Mouse (Mus musculus) thymus, postnatal 25 days (tissue): ENCODE results near the gene Gpr101.

Experiments
- DNase-seq: peaks from one replicate; pipeline ENCODE4 v3.0.0; 2022

Gene Gpr101

DNA sequence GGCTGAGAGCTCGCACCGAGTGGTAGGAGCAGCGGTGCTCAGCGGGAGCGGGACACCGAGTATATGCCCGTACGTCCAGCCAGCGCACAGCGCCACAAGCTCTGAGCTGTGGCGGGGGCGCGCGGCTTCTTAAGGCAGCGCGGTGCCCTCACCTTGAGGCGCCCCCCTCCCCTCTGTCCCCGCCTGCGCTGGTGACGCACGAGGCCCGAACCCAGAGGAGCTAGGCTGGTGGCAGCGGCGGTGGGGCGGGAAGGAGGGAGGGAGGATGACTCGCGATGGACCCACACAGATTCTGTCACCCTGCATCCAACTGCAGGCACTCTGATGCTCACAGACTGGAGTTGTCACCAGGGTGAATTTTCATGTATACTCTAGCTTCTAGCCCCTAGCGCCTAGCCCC lies at the start of gene Gpr101:
Gene Gpr101 (minus strand): TSS at position 124 of the 400 bp plus-strand sequence.
- no peak for DNase-seq

DNA sequence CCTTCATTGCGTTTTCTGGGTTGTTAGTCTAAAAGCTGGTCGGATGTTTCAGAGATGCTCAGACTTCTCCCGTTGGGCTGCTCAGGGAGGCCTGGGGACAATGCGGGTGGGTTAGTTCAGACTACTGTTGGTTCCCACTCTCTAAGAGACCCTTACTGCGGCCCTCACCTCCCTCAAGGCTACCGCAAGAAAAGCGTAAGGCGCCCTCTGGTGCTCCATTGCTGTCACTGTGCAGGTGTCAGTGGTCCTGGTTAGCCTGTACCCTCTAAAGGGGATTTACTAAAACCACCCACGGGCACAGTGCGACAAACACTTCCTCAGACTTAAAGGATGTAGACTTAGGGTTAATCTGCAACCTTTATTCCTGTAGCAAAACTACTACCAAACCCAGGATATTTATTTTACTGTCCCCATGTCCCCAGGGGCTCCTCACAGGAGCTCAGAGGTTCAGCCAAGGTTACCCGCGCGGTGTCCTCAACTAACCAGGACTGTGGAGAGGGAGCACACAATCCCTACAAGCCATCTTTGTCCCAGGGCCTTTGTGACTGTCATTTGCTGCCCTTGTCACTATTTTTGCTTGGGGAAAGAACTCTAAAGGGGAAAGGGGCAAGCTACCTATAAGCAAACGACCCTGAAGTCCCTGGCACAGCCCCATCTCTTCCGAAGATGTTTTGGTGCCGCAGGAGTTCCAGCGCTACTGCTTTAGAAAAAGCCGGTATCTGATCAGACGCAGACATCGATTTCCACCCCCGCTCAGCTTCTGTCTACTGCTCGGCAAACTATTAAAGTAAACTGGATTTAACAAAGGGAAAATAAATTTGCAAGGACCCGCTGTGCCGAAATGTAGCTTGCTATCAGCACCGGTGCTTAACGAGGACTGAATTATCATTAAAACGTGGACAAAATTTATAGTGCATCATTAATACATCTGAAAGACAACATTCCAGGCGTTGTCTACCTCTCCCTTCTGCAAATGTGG lies 17.8 kb upstream of the Gpr101 start:
- no peak for DNase-seq

DNA sequence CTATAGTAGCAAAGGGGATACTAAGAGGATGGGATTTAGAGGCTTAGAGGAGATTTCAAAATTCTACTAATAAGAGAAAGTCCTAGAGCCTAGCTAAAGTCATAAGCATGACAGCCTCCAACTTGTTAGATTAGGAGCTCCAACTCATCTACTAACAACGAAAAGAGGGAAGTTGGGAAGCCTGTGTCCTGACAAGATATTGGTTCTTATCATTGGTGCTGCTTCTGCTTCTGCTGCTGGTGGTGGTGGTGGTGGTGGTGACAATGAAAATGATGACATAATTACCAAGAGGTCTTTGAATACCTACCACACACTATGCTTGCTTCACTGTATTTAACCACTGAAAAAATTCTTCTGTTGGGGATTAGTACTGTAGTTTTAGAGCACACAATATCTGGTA lies 2.7 kb upstream of the Gpr101 start:
- no peak for DNase-seq
